Mouse (Mus musculus): ENCODE data around the gene Ffar4. TPM values are rescaled to one million over a fixed set of nuclear protein-coding genes. Genes with fewer than 3 reads are reported as not detected.

Ffar4 gene
- polyA plus RNA-seq (2021; fragmentation: Nextera tagmentation): 0.13 and 0.16 TPM in 2 replicates
- long read RNA-seq, experiment 1: 0 reads
- long read RNA-seq, experiment 2, partial matches to known transcripts: 0 of 1 reads
- long read RNA-seq, experiment 2, other reads (novel, unspliced or antisense): 0 of 1 reads

GRCm38 (mm10) chr19:38096858-38097758 is at the start of gene Ffar4:
TSS of gene Ffar4 (plus strand) at chr19:38097071.

GRCm38 (mm10) chr19:38054720-38055192 is 42.1 kb upstream of the Ffar4 start, which contains the start of gene Cep55:
TSS of gene Cep55 (plus strand) at chr19:38055011.

GRCm38 (mm10) chr19:38125219-38125610 is 28.3 kb downstream of the Ffar4 start, which contains the start of gene Rbp4:
TSS of gene Rbp4 (minus strand) at chr19:38125281.

GRCm38 (mm10) chr19:38132481-38132880 is 35.6 kb downstream of the Ffar4 start, which contains the start of gene Pde6c:
TSS of gene Pde6c (plus strand) at chr19:38132781.

Other genes starting within 250 kb of the Ffar4 start
- 0.40 and 1.2 TPM in 2 replicates for gene Myof, start 53.5 kb upstream of the Ffar4 start, polyA plus RNA-seq (2021; fragmentation: Nextera tagmentation)
- gene Cep55, start 42.1 kb upstream of the Ffar4 start, polyA plus RNA-seq (2021; fragmentation: Nextera tagmentation): 0.15 and 0.35 TPM in 2 replicates
- 49.5 and 56.6 TPM in 2 replicates for gene Rbp4, start 28.2 kb downstream of the Ffar4 start, polyA plus RNA-seq (2021; fragmentation: Nextera tagmentation)
- gene Pde6c, start 35.7 kb downstream of the Ffar4 start, polyA plus RNA-seq (2021; fragmentation: Nextera tagmentation): 0.09 TPM in 1 of 2 replicates, not detected in the other
- 23.0 and 25.1 TPM in 2 replicates for gene Fra10ac1, start 127.1 kb downstream of the Ffar4 start, polyA plus RNA-seq (2021; fragmentation: Nextera tagmentation)
- 82.0 and 85.0 TPM in 2 replicates for gene Lgi1, start 167.5 kb downstream of the Ffar4 start, polyA plus RNA-seq (2021; fragmentation: Nextera tagmentation)

Measured in layer of hippocampus, adult 6 months (tissue).